Mouse (Mus musculus): ENCODE results near the gene Flt1. TPM values are rescaled to one million over a fixed set of nuclear protein-coding genes. Genes with fewer than 3 reads are reported as not detected.

Gene Flt1
- polyA plus RNA-seq, 1 experiment from 2014 or later = 22.3 TPM

DNA sequence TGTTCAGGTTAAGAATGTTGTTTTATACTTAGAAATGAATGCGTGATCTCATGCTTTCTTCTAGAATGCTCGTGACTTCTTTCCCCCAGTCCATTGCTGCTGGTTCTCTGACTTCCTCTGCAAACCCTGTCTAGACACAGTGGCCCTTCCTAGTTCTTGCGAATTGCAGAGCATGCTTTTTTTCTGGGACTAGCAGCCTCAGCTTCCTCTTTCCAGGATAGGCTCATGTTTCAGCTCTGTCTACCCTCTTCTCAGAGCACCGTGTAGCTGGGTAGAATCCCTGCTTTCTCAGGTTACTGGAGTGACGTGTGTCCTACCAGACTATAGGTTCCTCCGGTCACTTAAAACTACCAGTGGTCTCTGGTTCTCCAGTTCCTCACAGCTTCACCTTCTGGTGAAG is 183.5 kb downstream of the Flt1 start:
- peaks cover 70% of the 10 kb centered on the region for H3K36me3 ChIP-seq
- no peak for ATAC-seq (replicated peaks; ENCODE audit: insufficient number of reproducible peaks, insufficient read depth, low FRiP score, low read depth)
- WGBS = 71% methylated on average over 6 of the region's 6 CpGs

GRCm38 (mm10) chr5:147539815-147540214 is 186.0 kb downstream of the Flt1 start:
- Histone ChIP-seq H3K9me3 (replicated peaks) (no peaks in the 10 kb centered on the region), H3K27ac (no peak overlapping the region), H3K4me3 (no peak overlapping the region), H3K27me3 (no peaks in the 10 kb centered on the region), H3K4me2 (no peak overlapping the region), H3K9ac (no peak overlapping the region), H3K4me1 (replicated peaks) (no peaks in the 10 kb centered on the region), H3K36me3 (peaks cover 58% of the 10 kb centered on the region)
- 80% methylated on average over 4 of the region's 4 CpGs for WGBS
- ATAC-seq (replicated peaks; ENCODE audit: insufficient number of reproducible peaks, insufficient read depth, low FRiP score, low read depth) = no peak

More for the DNA sequence above, 183.5 kb downstream of the Flt1 start:
- no peaks in the 10 kb centered on the region for H3K27me3 ChIP-seq
- H3K4me2 ChIP-seq = no peak overlapping the region
- H3K27ac ChIP-seq = no peak overlapping the region
- no peaks in the 10 kb centered on the region for H3K4me1 ChIP-seq (replicated peaks)
- H3K4me3 ChIP-seq = no peak overlapping the region
- no peak overlapping the region for H3K9ac ChIP-seq
- no peaks in the 10 kb centered on the region for H3K9me3 ChIP-seq (replicated peaks)

- ATAC-seq (replicated peaks; ENCODE audit: insufficient number of reproducible peaks, insufficient read depth, low FRiP score, low read depth) = no peak
- H3K4me1 ChIP-seq (replicated peaks) = no peaks in the 10 kb centered on the region
- H3K36me3 ChIP-seq = peaks cover 58% of the 10 kb centered on the region
- no peak overlapping the region for H3K9ac ChIP-seq
- H3K9me3 ChIP-seq (replicated peaks) = no peaks in the 10 kb centered on the region
- H3K27me3 ChIP-seq = no peaks in the 10 kb centered on the region
- 92% methylated on average over 4 of the region's 4 CpGs for WGBS
- H3K27ac ChIP-seq = no peak overlapping the region
- no peak overlapping the region for H3K4me2 ChIP-seq
- H3K4me3 ChIP-seq = no peak overlapping the region
These were observed 186.4 kb downstream of the Flt1 start for GRCm38 (mm10) chr5:147539409-147539808.

DNA sequence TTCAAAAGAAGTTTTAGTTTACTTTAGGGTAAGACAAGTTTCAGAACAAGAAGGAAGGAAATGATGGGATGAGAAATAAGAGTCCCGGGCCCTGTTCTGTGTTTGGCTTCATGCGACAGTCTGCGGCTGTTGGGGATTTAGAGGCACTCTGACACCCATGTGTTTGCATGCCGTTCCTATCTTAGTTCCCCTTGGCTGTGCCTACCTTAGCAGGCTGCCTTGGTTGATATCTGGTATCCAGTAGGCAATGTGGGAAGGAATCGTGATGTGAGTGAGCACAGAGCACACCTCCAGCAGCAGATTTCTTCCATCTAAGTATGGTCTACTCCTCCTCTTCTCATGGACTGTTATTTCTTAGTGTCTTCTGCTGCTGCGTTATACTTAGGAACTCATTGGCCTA is 193.8 kb downstream of the Flt1 start:
- no peaks in the 10 kb centered on the region for H3K27me3 ChIP-seq
- no peak overlapping the region for H3K27ac ChIP-seq
- H3K9me3 ChIP-seq (replicated peaks) = no peaks in the 10 kb centered on the region
- WGBS = 70% methylated on average over 6 of the region's 6 CpGs
- H3K36me3 ChIP-seq = peaks cover 16% of the 10 kb centered on the region
- H3K4me2 ChIP-seq = no peak overlapping the region
- no peak overlapping the region for H3K9ac ChIP-seq
- ATAC-seq (replicated peaks; ENCODE audit: insufficient number of reproducible peaks, insufficient read depth, low FRiP score, low read depth) = no peak
- H3K4me3 ChIP-seq = no peak overlapping the region
- 0 out of 2 replicates have a peak, but pooled peaks cover 4% of the 10 kb centered on the region for H3K4me1 ChIP-seq (replicated peaks)

GRCm38 (mm10) chr5:147527788-147528187 is 198.0 kb downstream of the Flt1 start:
- H3K9ac ChIP-seq = no peak overlapping the region
- no peak overlapping the region; the same call in 1 of the 2 replicates for H3K27ac ChIP-seq
- H3K4me3 ChIP-seq = no peak overlapping the region
- no peak overlapping the region for H3K4me2 ChIP-seq
- 0 out of 2 replicates have a peak, but pooled peaks cover 4% of the 10 kb centered on the region for H3K4me1 ChIP-seq (replicated peaks)
- no peak for ATAC-seq (replicated peaks; ENCODE audit: insufficient number of reproducible peaks, insufficient read depth, low FRiP score, low read depth)
- WGBS = 64% methylated on average over 3 of the region's 3 CpGs
- H3K9me3 ChIP-seq (replicated peaks) = no peaks in the 10 kb centered on the region
- no peaks in the 10 kb centered on the region for H3K27me3 ChIP-seq
- peaks cover 36% of the 10 kb centered on the region for H3K36me3 ChIP-seq

DNA sequence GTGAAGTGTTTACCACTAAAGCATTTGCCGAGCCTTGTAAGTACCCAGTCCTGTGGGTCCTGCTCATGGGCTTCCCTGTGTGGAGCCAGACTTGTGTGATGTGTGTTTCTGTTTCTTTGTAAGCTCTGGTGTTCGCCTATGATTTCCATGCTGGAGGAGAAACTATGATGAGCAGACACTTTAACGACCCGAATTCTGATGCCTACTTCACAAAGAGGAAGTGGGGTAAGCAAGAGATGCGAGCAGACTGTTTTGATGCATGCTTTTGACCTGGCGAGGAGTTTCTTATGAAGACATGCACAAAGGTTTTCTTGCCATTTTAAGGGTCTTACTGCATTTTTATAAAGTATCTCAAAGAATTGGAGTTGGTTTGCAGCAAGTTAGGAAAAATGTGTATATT is 198.8 kb downstream of the Flt1 start:
- 76% methylated on average over 6 of the region's 6 CpGs for WGBS
- no peak overlapping the region for H3K4me3 ChIP-seq
- no peak overlapping the region for H3K9ac ChIP-seq
- H3K9me3 ChIP-seq (replicated peaks) = no peaks in the 10 kb centered on the region
- H3K27ac ChIP-seq = no peak overlapping the region
- ATAC-seq (replicated peaks; ENCODE audit: insufficient number of reproducible peaks, insufficient read depth, low FRiP score, low read depth) = no peak
- no peaks in the 10 kb centered on the region for H3K27me3 ChIP-seq
- H3K4me2 ChIP-seq = no peak overlapping the region
- 0 out of 2 replicates have a peak, but pooled peaks cover 4% of the 10 kb centered on the region for H3K4me1 ChIP-seq (replicated peaks)
- H3K36me3 ChIP-seq = peaks cover 40% of the 10 kb centered on the region

Other genes starting within 250 kb of the Flt1 start
- 278 and 328 TPM in 2 replicates for gene Pomp, start 134.4 kb upstream of the Flt1 start, polyA plus RNA-seq (2015; fragmentation: Nextera tagmentation; extraction: Ambion mirVana)
- 3.3 and 5.3 TPM in 2 replicates for gene Slc46a3, start 168.8 kb upstream of the Flt1 start, polyA plus RNA-seq (2015; fragmentation: Nextera tagmentation; extraction: Ambion mirVana)
- gene Mtus2, start 231.3 kb upstream of the Flt1 start, polyA plus RNA-seq (2015; fragmentation: Nextera tagmentation; extraction: Ambion mirVana) = 102 and 121 TPM in 2 replicates